Comparison of ENCODE assay signal across 17 mouse cellular contexts in the genomic region with DNA sequence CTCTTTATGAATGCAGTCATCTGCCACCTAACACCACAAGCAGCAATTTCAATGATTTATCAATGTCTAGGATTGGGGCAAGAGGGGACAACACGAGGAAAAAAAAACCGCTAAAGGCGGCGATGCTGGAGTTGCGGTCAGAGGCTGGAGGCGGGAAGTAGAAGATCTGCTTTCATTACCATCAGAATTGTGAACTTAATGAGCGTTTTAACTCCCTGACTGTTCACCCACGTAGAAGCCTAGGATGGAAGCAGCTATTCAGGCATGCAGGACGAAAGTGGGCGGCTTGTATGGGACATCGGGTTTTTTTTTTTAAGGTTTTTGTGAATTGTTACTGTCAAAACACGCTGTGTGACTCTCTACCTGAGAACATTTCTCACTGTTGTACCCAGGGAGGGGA. TPM values are rescaled to one million over a fixed set of nuclear protein-coding genes. Genes with fewer than 3 reads are reported as not detected.
A peak's percentile ranks its signal among the peaks of the same experiment; 100 is the strongest.
DNase-seq lines count a peak whose midpoint lies in the region; ATAC-seq and TF ChIP-seq lines count a peak whose summit lies in the region.
"Had no signal": no experiment of that assay in that cellular context is flagged by ENCODE, and none has a peak within 500 bp of the region (broad histone marks: within the 10 kb centered on the region; RNA-seq: fewer than 3 reads in every experiment).

No protein-coding gene starts in this region.

- no peak for TF ChIP-seq CTCF in thymus, adult 2 months (IDR thresholded peaks at IDR 0.05; ENCODE audit: borderline replicate concordance, control insufficient read depth, extremely low read depth, insufficient read depth, low read length, poor library complexity)

- H3K36me3 ChIP-seq in heart, embryonic 13.5 days: no peaks in the 10 kb centered on the region
- no peaks in the 10 kb centered on the region for H3K36me3 ChIP-seq in hindbrain, embryonic 11.5 days (ENCODE audit: control insufficient read depth, insufficient read depth, low read length)
- no peaks in the 10 kb centered on the region for H3K36me3 ChIP-seq in midbrain, embryonic 16.5 days (ENCODE audit: control insufficient read depth, insufficient read depth, low read length)
- no peaks in the 10 kb centered on the region for H3K36me3 ChIP-seq in thymus, adult 2 months (ENCODE audit: control insufficient read depth, insufficient read depth, low read length)

- no peak overlapping the region for H3K9ac ChIP-seq in heart, embryonic 13.5 days
- no peak overlapping the region for H3K9ac ChIP-seq in hindbrain, embryonic 11.5 days (ENCODE audit: low read depth, low read length)
- H3K9ac ChIP-seq in midbrain, embryonic 16.5 days (ENCODE audit: low read depth, low read length): no peak overlapping the region

- ATAC-seq in heart, embryonic 13.5 days (ENCODE audit: extremely low read depth, insufficient number of reproducible peaks, low FRiP score, low TSS enrichment): no peak
- no peak for ATAC-seq in hindbrain, embryonic 11.5 days (ENCODE audit: low FRiP score)
- no peak for ATAC-seq in midbrain, embryonic 16.5 days

- WGBS in heart, embryonic 13.5 days: 39% methylated on average over 12 of the region's 12 CpGs
- WGBS in hindbrain, embryonic 11.5 days: 28% methylated on average over 12 of the region's 12 CpGs
- 24% methylated on average over 12 of the region's 12 CpGs for WGBS in midbrain, embryonic 16.5 days
- 49% methylated on average over 12 of the region's 12 CpGs for WGBS in thymus, adult 2 months

- no peak overlapping the region for H3K4me3 ChIP-seq in heart, embryonic 13.5 days
- no peak overlapping the region for H3K4me3 ChIP-seq in hindbrain, embryonic 11.5 days (ENCODE audit: low read depth, low read length)
- H3K4me3 ChIP-seq in midbrain, embryonic 16.5 days (ENCODE audit: low read depth, low read length): no peak overlapping the region
- no peak overlapping the region for H3K4me3 ChIP-seq in thymus, adult 2 months (ENCODE audit: control insufficient read depth, insufficient read depth, low read length)

- H3K27me3 ChIP-seq in heart, embryonic 13.5 days (replicated peaks): peaks cover 50% of the 10 kb centered on the region
- no peaks in the 10 kb centered on the region for H3K27me3 ChIP-seq in hindbrain, embryonic 11.5 days (ENCODE audit: control insufficient read depth, insufficient read depth, low read length)
- no peaks in the 10 kb centered on the region for H3K27me3 ChIP-seq in midbrain, embryonic 16.5 days (ENCODE audit: control insufficient read depth, insufficient read depth, low read depth, low read length)
- peaks cover 2% of the 10 kb centered on the region; the same call in 1 of the 2 replicates for H3K27me3 ChIP-seq in thymus, adult 2 months (ENCODE audit: control insufficient read depth, insufficient read depth, low read length)

- H3K4me1 ChIP-seq in heart, embryonic 13.5 days: peaks cover 8% of the 10 kb centered on the region; the same call in 1 of the 2 replicates
- no peaks in the 10 kb centered on the region for H3K4me1 ChIP-seq in hindbrain, embryonic 11.5 days (replicated peaks; ENCODE audit: control insufficient read depth, insufficient read depth, low read length)
- peaks cover 8% of the 10 kb centered on the region for H3K4me1 ChIP-seq in midbrain, embryonic 16.5 days (ENCODE audit: control insufficient read depth, insufficient read depth, low read length)
- H3K4me1 ChIP-seq in thymus, adult 2 months (replicated peaks; ENCODE audit: control insufficient read depth, insufficient read depth, low read length): no peaks in the 10 kb centered on the region

- H3K9me3 ChIP-seq in heart, embryonic 13.5 days: no peaks in the 10 kb centered on the region
- no peaks in the 10 kb centered on the region for H3K9me3 ChIP-seq in hindbrain, embryonic 11.5 days (ENCODE audit: control insufficient read depth, low read length)
- no peaks in the 10 kb centered on the region for H3K9me3 ChIP-seq in midbrain, embryonic 16.5 days (replicated peaks; ENCODE audit: control insufficient read depth, low read length, poor library complexity, severe bottlenecking)

- no peak for TF ChIP-seq POLR2A in thymus, adult 2 months (IDR thresholded peaks at IDR 0.05; ENCODE audit: control insufficient read depth, extremely low read depth, insufficient read depth, low read length, poor library complexity)

- no peak for DNase-seq in heart, adult 8-10 months (ENCODE audit: low spot score)
- peak; percentile 72 for DNase-seq in R1 (ENCODE audit: low read depth, low spot score)
- DNase-seq in hindbrain, embryonic 11.5 days (ENCODE audit: low spot score): peak; percentile 16
- DNase-seq in thymus, adult 2 months: no peak
- no peak for DNase-seq in thymus, postnatal 25 days
- no peak for DNase-seq in cerebellum, postnatal 10 days
- DNase-seq: cerebellum, adult 9-11 months; heart, adult 11 months; heart, postnatal 36 days; left cerebral cortex, postnatal 4 days; lung, adult 2 months had no signal

- H3K4me2 ChIP-seq in heart, embryonic 13.5 days: peak overlapping the region; percentile 4; the same call in 1 of the 2 replicates
- no peak overlapping the region for H3K4me2 ChIP-seq in hindbrain, embryonic 11.5 days (replicated peaks; ENCODE audit: low read depth, low read length)
- peak overlapping the region; percentile 39 for H3K4me2 ChIP-seq in midbrain, embryonic 16.5 days (ENCODE audit: low read length)

- no peak overlapping the region for H3K27ac ChIP-seq in heart, embryonic 13.5 days (replicated peaks)
- no peak overlapping the region for H3K27ac ChIP-seq in hindbrain, embryonic 11.5 days (ENCODE audit: low read depth, low read length)
- no peak overlapping the region for H3K27ac ChIP-seq in midbrain, embryonic 16.5 days (ENCODE audit: low read length)
- H3K27ac ChIP-seq in thymus, adult 2 months (ENCODE audit: control insufficient read depth, insufficient read depth, low read length): no peak overlapping the region

RNA-seq across cellular contexts. Expression of a gene that starts 3.5 kb away (rescaled TPM):
- 0.12 TPM in 1 of 2 replicates, not detected in the other for polyA plus RNA-seq in heart, embryonic 13.5 days (2015; fragmentation: Nextera tagmentation; extraction: Ambion mirVana)
- not detected for total RNA-seq in heart, adult 8-10 months (2022)
- 0.31 and 0.50 TPM in 2 replicates for polyA plus RNA-seq in hindbrain, embryonic 11.5 days (2014; fragmentation: Nextera tagmentation; extraction: Ambion mirVana)
- 0.09 TPM in 1 of 2 replicates, not detected in the other for polyA plus RNA-seq in midbrain, embryonic 16.5 days (2015; fragmentation: Nextera tagmentation; extraction: Ambion mirVana)
- not detected in 2 replicates for polyA plus RNA-seq in thymus, adult 2 months (2012; rRNA removed)
- total RNA-seq: heart, postnatal 36 days; layer of hippocampus, adult 18-20 months; left cerebral cortex, postnatal 4 days; megakaryocyte-erythroid progenitor cell, adult 5-6 weeks had no signal
- polyA plus RNA-seq: C2C12; lung, adult 2 months; spleen, adult 2 months had no signal

RNA-seq across cellular contexts. Expression of a gene that starts 23.9 kb away (rescaled TPM):
- polyA plus RNA-seq in heart, embryonic 13.5 days (2015; fragmentation: Nextera tagmentation; extraction: Ambion mirVana): 89.2 and 97.2 TPM in 2 replicates
- total RNA-seq in heart, adult 8-10 months (2022): 100 to 1,000 TPM; 120 to 141 (median 134) TPM
- polyA plus RNA-seq in hindbrain, embryonic 11.5 days (2014; fragmentation: Nextera tagmentation; extraction: Ambion mirVana): 37.9 and 40.1 TPM in 2 replicates
- 27.3 and 34.3 TPM in 2 replicates for polyA plus RNA-seq in midbrain, embryonic 16.5 days (2015; fragmentation: Nextera tagmentation; extraction: Ambion mirVana)
- polyA plus RNA-seq in thymus, adult 2 months (2012; rRNA removed): 17.9 and 19.6 TPM in 2 replicates

RNA-seq across cellular contexts. Expression of a gene that starts 50.4 kb away (rescaled TPM):
- 0.69 and 0.84 TPM in 2 replicates for polyA plus RNA-seq in heart, embryonic 13.5 days (2015; fragmentation: Nextera tagmentation; extraction: Ambion mirVana)
- total RNA-seq in heart, adult 8-10 months (2022): under 1 TPM in 2 of 4 experiments, not detected in 2; 0.24 to 0.28 TPM
- 1.6 and 1.8 TPM in 2 replicates for polyA plus RNA-seq in hindbrain, embryonic 11.5 days (2014; fragmentation: Nextera tagmentation; extraction: Ambion mirVana)
- polyA plus RNA-seq in midbrain, embryonic 16.5 days (2015; fragmentation: Nextera tagmentation; extraction: Ambion mirVana): 0.88 and 1.2 TPM in 2 replicates
- polyA plus RNA-seq in thymus, adult 2 months (2012; rRNA removed): 0.16 and 0.19 TPM in 2 replicates
- total RNA-seq: heart, postnatal 36 days; megakaryocyte-erythroid progenitor cell, adult 5-6 weeks had no signal
- polyA plus RNA-seq: C2C12 had no signal

Comparison
In these comparisons a context has a peak if more than half of its experiments do, and no peak if none do; other contexts are left out.
1. DNase-seq: peak in R1 (single experiment) and hindbrain, embryonic 11.5 days (single experiment); none in heart, adult 8-10 months (single experiment), thymus, adult 2 months (single experiment), thymus, postnatal 25 days (single experiment) and cerebellum, postnatal 10 days (0 of 2).